Mouse (Mus musculus) heart, embryonic 10.5 days (tissue): ENCODE measurements around the gene Rhoq. TPM values are rescaled to one million over a fixed set of nuclear protein-coding genes. Genes with fewer than 3 reads are reported as not detected.
A peak's percentile ranks its signal among the peaks of the same experiment; 100 is the strongest.

Experiments
- DNase-seq: peaks from one replicate; pipeline ENCODE4 v3.0.0-alpha.2; 2017; ENCODE audit warnings: low spot score
- H3K27ac ChIP-seq: fragments of 300-500 bp; sonication (generic); 2 replicates; pipeline ENCODE4 v1.5.1; 2016; ENCODE audit warnings: mild to moderate bottlenecking
- H3K27me3 ChIP-seq: fragments of 300-500 bp; sonication (generic); 2 replicates; pipeline ENCODE4 v1.6.1; 2016; ENCODE audit warnings: mild to moderate bottlenecking; ENCODE audit not compliant: poor library complexity, insufficient read depth, severe bottlenecking
- H3K36me3 ChIP-seq: fragments of 300-500 bp; sonication (generic); 2 replicates; pipeline ENCODE4 v1.6.1; 2016; ENCODE audit warnings: mild to moderate bottlenecking, moderate library complexity
- H3K4me1 ChIP-seq: fragments of 300-500 bp; sonication (generic); 2 replicates; pipeline ENCODE4 v1.6.1; 2016; ENCODE audit warnings: mild to moderate bottlenecking
- H3K4me3 ChIP-seq: fragments of 300-500 bp; sonication (generic); 2 replicates; pipeline ENCODE4 v1.5.1; 2016; ENCODE audit warnings: mild to moderate bottlenecking, moderate library complexity
- H3K9me3 ChIP-seq: fragments of 300-500 bp; sonication (generic); 2 replicates; pipeline ENCODE4 v1.6.1; 2016; ENCODE audit warnings: mild to moderate bottlenecking, moderate library complexity
- whole genome bisulfite sequencing: fragments of 180-500 bp; shearing (Covaris S2); methylation state at CpG from one replicate; pipeline ENCODE4 v1.1.7; 2016; 5-methylcytosine and 5-hydroxymethylcytosine counted together
- polyA plus RNA-seq: library from polyadenylated mRNA; unstranded; fragments of >200 nt; fragmentation: Nextera tagmentation; extraction: Ambion mirVana; gene quantifications from 2 replicates; pipeline ENCODE4 v1.2.1, GENCODE M21; 2016

Rhoq gene
- polyA plus RNA-seq, 1 experiment from 2014 or later: 15.9 TPM

- Histone ChIP-seq H3K4me3 (no peak overlapping the region), H3K27ac (no peak overlapping the region), H3K27me3 (no peaks in the 10 kb centered on the region), H3K4me1 (no peaks in the 10 kb centered on the region), H3K36me3 (peaks cover 28% of the 10 kb centered on the region), H3K9me3 (no peaks in the 10 kb centered on the region)
- 57% methylated on average over 10 of the region's 10 CpGs for WGBS
- DNase-seq: no peak
These were observed 73.5 kb downstream of the Rhoq start for GRCm38 (mm10) chr17:87036141-87037073.

- no peak for DNase-seq
- no peak overlapping the region for H3K27ac ChIP-seq
- 0 out of 2 replicates have a peak, but pooled peaks cover 4% of the 10 kb centered on the region for H3K27me3 ChIP-seq
- H3K36me3 ChIP-seq: peaks cover 19% of the 10 kb centered on the region
- no peaks in the 10 kb centered on the region for H3K4me1 ChIP-seq
- 88% methylated on average over 5 of the region's 5 CpGs for WGBS
- no peaks in the 10 kb centered on the region for H3K9me3 ChIP-seq
- no peak overlapping the region for H3K4me3 ChIP-seq
These were observed 75.6 kb downstream of the Rhoq start for GRCm38 (mm10) chr17:87038496-87038895.

GRCm38 (mm10) chr17:87041739-87042138 is 78.9 kb downstream of the Rhoq start:
- H3K9me3 ChIP-seq: no peaks in the 10 kb centered on the region
- H3K4me1 ChIP-seq: no peaks in the 10 kb centered on the region
- H3K4me3 ChIP-seq: no peak overlapping the region
- H3K36me3 ChIP-seq: peaks cover 6% of the 10 kb centered on the region; the same call in 1 of the 2 replicates
- H3K27ac ChIP-seq: no peak overlapping the region
- no peak for DNase-seq
- H3K27me3 ChIP-seq: peaks cover 4% of the 10 kb centered on the region; the same call in 1 of the 2 replicates
- WGBS: 59% methylated on average over 19 of the region's 19 CpGs

- DNase-seq: peak; percentile 91
- H3K27me3 ChIP-seq: peaks cover 4% of the 10 kb centered on the region; the same call in 1 of the 2 replicates
- H3K4me1 ChIP-seq: no peaks in the 10 kb centered on the region
- WGBS: 2% methylated on average over 15 of the region's 15 CpGs
- no peak overlapping the region for H3K4me3 ChIP-seq
- H3K9me3 ChIP-seq: no peaks in the 10 kb centered on the region
- no peaks in the 10 kb centered on the region for H3K36me3 ChIP-seq
- H3K27ac ChIP-seq: no peak overlapping the region
These were observed 81.5 kb downstream of the Rhoq start for GRCm38 (mm10) chr17:87044364-87044763.

- Histone ChIP-seq H3K4me3 (no peak overlapping the region), H3K36me3 (no peaks in the 10 kb centered on the region), H3K9me3 (no peaks in the 10 kb centered on the region), H3K4me1 (no peaks in the 10 kb centered on the region), H3K27ac (no peak overlapping the region), H3K27me3 (peaks cover 4% of the 10 kb centered on the region; the same call in 1 of the 2 replicates)
- DNase-seq: no peak
- 75% methylated on average over 8 of the region's 8 CpGs for WGBS
These were observed 81.9 kb downstream of the Rhoq start for GRCm38 (mm10) chr17:87044796-87045195.

Other genes with a start within 250 kb of the Rhoq start
- 5.8 and 6.0 TPM in 2 replicates for gene Epas1, start 209.4 kb upstream of the Rhoq start, polyA plus RNA-seq
- gene Tmem247, start 45.7 kb upstream of the Rhoq start, polyA plus RNA-seq: not detected in 2 replicates
- not detected in 2 replicates for gene Atp6v1e2, start 15.2 kb upstream of the Rhoq start, polyA plus RNA-seq
- gene Pigf, start 62.3 kb downstream of the Rhoq start, polyA plus RNA-seq: 25.5 and 32.2 TPM in 2 replicates
- 113 and 115 TPM in 2 replicates for gene Cript, start 62.5 kb downstream of the Rhoq start, polyA plus RNA-seq
- gene Socs5, start 144.6 kb downstream of the Rhoq start, polyA plus RNA-seq: 9.4 and 11.0 TPM in 2 replicates